ENCODE assay signal across 8 mouse cellular contexts in the genomic region with DNA sequence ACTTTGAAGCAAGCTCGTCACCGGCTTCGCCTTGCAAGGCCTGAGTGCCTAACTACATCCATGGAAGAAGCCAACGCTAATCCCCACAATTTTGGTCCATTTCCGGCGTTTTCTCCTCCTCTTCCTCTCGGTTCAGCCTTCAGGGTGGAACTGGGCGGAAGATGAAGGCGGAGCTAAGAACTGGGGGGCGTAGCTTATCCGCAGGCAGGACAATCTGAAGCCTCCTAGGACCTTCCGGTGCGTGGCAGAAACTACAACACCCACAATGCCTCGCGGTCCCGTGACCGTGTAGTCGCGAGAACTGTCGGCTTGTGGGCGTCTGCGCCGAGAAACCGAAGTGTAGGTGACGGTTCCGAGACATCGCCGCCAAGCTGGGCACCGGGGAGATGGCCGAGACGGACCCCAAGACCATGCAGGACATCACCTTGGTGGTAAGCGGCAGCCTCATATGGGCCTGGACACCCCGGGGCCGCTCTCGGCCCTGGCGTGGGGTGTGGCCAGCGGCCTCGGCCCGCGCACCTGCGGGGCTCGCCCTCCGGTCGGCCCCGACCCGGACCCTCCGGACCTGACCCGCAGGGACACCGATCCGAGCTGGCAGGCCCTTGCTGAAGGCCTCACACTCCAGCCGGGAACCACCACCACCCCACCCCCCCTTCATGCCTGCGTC. TPM values are rescaled to one million over a fixed set of nuclear protein-coding genes. Genes with fewer than 3 reads are reported as not detected.
A peak's percentile ranks its signal among the peaks of the same experiment; 100 is the strongest.
DNase-seq lines count a peak whose midpoint lies in the region; ATAC-seq and TF ChIP-seq lines count a peak whose summit lies in the region.

A gene (plus strand): TSS at position 299 of the 667 bp plus-strand sequence.

- H3K27me3 ChIP-seq in forebrain, embryonic 10.5 days (ENCODE audit: poor library complexity, severe bottlenecking): peaks cover 10% of the 10 kb centered on the region; the same call in 1 of the 2 replicates
- no peaks in the 10 kb centered on the region for H3K27me3 ChIP-seq in heart, embryonic 15.5 days
- no peaks in the 10 kb centered on the region for H3K27me3 ChIP-seq in liver, embryonic 14.5 days (ENCODE audit: control insufficient read depth, insufficient read depth, low read length)
- no peaks in the 10 kb centered on the region for H3K27me3 ChIP-seq in neural tube, embryonic 11.5 days (ENCODE audit: control insufficient read depth, insufficient read depth, low read length)
- H3K27me3 ChIP-seq in stomach, postnatal 0 days (ENCODE audit: control insufficient read depth, insufficient read depth, low read length): no peaks in the 10 kb centered on the region

- H3K4me1 ChIP-seq in forebrain, embryonic 10.5 days: peaks cover 13% of the 10 kb centered on the region
- H3K4me1 ChIP-seq in heart, embryonic 15.5 days (replicated peaks): peaks cover 7% of the 10 kb centered on the region
- H3K4me1 ChIP-seq in liver, embryonic 14.5 days (replicated peaks; ENCODE audit: control insufficient read depth in 2 of 2, insufficient read depth in 2 of 2, low read length in 1 of 2): peaks cover 2 to 8% of the 10 kb centered on the region in 2 experiments; a peak in 2 of 4 replicates
- H3K4me1 ChIP-seq in neural tube, embryonic 11.5 days (ENCODE audit: control insufficient read depth, insufficient read depth, low read length): peaks cover 4% of the 10 kb centered on the region
- peaks cover 3% of the 10 kb centered on the region; the same call in 1 of the 2 replicates for H3K4me1 ChIP-seq in stomach, postnatal 0 days (replicated peaks; ENCODE audit: control insufficient read depth, insufficient read depth)

- peak within 1 kb of the TSS; percentile 96 for H3K9ac ChIP-seq in heart, embryonic 15.5 days
- peak within 1 kb of the TSS; percentile 95 for H3K9ac ChIP-seq in liver, embryonic 14.5 days (replicated peaks)
- H3K9ac ChIP-seq in neural tube, embryonic 11.5 days (ENCODE audit: low read length): peak within 1 kb of the TSS; percentile 86
- peak within 1 kb of the TSS; percentile 95 for H3K9ac ChIP-seq in stomach, postnatal 0 days (ENCODE audit: low read length)

- H3K4me2 ChIP-seq in heart, embryonic 15.5 days: peak within 1 kb of the TSS; percentile 72
- H3K4me2 ChIP-seq in liver, embryonic 14.5 days (ENCODE audit: low read depth): peak within 1 kb of the TSS; percentile 85
- H3K4me2 ChIP-seq in neural tube, embryonic 11.5 days (ENCODE audit: low read depth): peak within 1 kb of the TSS; percentile 47
- peak within 1 kb of the TSS; percentile 86 for H3K4me2 ChIP-seq in stomach, postnatal 0 days (replicated peaks; ENCODE audit: low read depth)

- no peak for TF ChIP-seq CTCF in liver, embryonic 14.5 days (IDR thresholded peaks at IDR 0.05; ENCODE audit: low read depth)
- no peak for TF ChIP-seq CTCF in stomach, postnatal 0 days (IDR thresholded peaks at IDR 0.05; ENCODE audit: low read depth)

- ATAC-seq in heart, embryonic 15.5 days (replicated peaks; ENCODE audit: insufficient number of reproducible peaks, insufficient read depth, low FRiP score, low read depth): peak; percentile 97
- ATAC-seq in liver, embryonic 14.5 days (ENCODE audit: insufficient read depth): peak; percentile 97
- peak; percentile 98 for ATAC-seq in neural tube, embryonic 11.5 days (ENCODE audit: insufficient read depth, low FRiP score, low TSS enrichment)
- peak; percentile 99 for ATAC-seq in stomach, postnatal 0 days (ENCODE audit: low FRiP score, low TSS enrichment)

- H3K27ac ChIP-seq in forebrain, embryonic 10.5 days: peak within 1 kb of the TSS; percentile 88
- peak within 1 kb of the TSS; percentile 51 for H3K27ac ChIP-seq in heart, embryonic 15.5 days
- peak within 1 kb of the TSS; percentile 0; the same call in 1 of the 2 replicates for H3K27ac ChIP-seq in liver, embryonic 14.5 days
- H3K27ac ChIP-seq in neural tube, embryonic 11.5 days (ENCODE audit: low read depth, low read length): no peak within 1 kb of the TSS
- peak within 1 kb of the TSS; percentile 69; the same call in 1 of the 2 replicates for H3K27ac ChIP-seq in stomach, postnatal 0 days (replicated peaks)

- H3K4me3 ChIP-seq in forebrain, embryonic 10.5 days: peak within 1 kb of the TSS; percentile 99
- peak within 1 kb of the TSS; percentile 89 for H3K4me3 ChIP-seq in heart, embryonic 15.5 days
- H3K4me3 ChIP-seq in liver, embryonic 14.5 days (ENCODE audit: insufficient read depth in 1 of 2, low read depth in 2 of 2, low read length in 2 of 2): peak within 1 kb of the TSS; percentile 94 to 99
- peak within 1 kb of the TSS; percentile 83 for H3K4me3 ChIP-seq in neural tube, embryonic 11.5 days (ENCODE audit: low read depth, low read length)
- H3K4me3 ChIP-seq in stomach, postnatal 0 days (ENCODE audit: low read depth, low read length): peak within 1 kb of the TSS; percentile 99

- WGBS in forebrain, embryonic 10.5 days: 2% methylated on average over 52 of the region's 52 CpGs
- WGBS in heart, embryonic 15.5 days: 2% methylated on average over 52 of the region's 52 CpGs
- WGBS in liver, embryonic 14.5 days (ENCODE audit: insufficient replicate concordance): 4% methylated on average over 52 of the region's 52 CpGs
- 3% methylated on average over 41 of the region's 52 CpGs for WGBS in neural tube, embryonic 11.5 days
- WGBS in stomach, postnatal 0 days: 2% methylated on average over 42 of the region's 52 CpGs

- TF ChIP-seq EP300 in liver, embryonic 14.5 days (IDR thresholded peaks at IDR 0.05; ENCODE audit: low read depth): no peak
- no peak for TF ChIP-seq EP300 in stomach, postnatal 0 days (optimal IDR thresholded peaks at IDR 0.05)

- peaks cover 38% of the 10 kb centered on the region for H3K36me3 ChIP-seq in forebrain, embryonic 10.5 days (replicated peaks)
- H3K36me3 ChIP-seq in heart, embryonic 15.5 days: peaks cover 31% of the 10 kb centered on the region
- H3K36me3 ChIP-seq in liver, embryonic 14.5 days (replicated peaks; ENCODE audit: control insufficient read depth, insufficient read depth, low read depth): peaks cover 14% of the 10 kb centered on the region
- H3K36me3 ChIP-seq in neural tube, embryonic 11.5 days (ENCODE audit: control insufficient read depth, insufficient read depth, low read length): peaks cover 8% of the 10 kb centered on the region; the same call in 1 of the 2 replicates
- H3K36me3 ChIP-seq in stomach, postnatal 0 days (ENCODE audit: control insufficient read depth, insufficient read depth, low read length): peaks cover 14% of the 10 kb centered on the region

- peaks cover 4% of the 10 kb centered on the region; the same call in 1 of the 2 replicates for H3K9me3 ChIP-seq in forebrain, embryonic 10.5 days
- H3K9me3 ChIP-seq in heart, embryonic 15.5 days (replicated peaks): no peaks in the 10 kb centered on the region
- H3K9me3 ChIP-seq in liver, embryonic 14.5 days (ENCODE audit: control insufficient read depth, low read length): no peaks in the 10 kb centered on the region; the same call in 1 of the 2 replicates
- H3K9me3 ChIP-seq in neural tube, embryonic 11.5 days (ENCODE audit: control insufficient read depth, low read length): 0 out of 2 replicates have a peak, but pooled peaks cover 4% of the 10 kb centered on the region
- no peaks in the 10 kb centered on the region for H3K9me3 ChIP-seq in stomach, postnatal 0 days (ENCODE audit: control insufficient read depth, low read length)

- DNase-seq in CD8-positive naive resting alpha-beta T cell, adult 2 months (ENCODE audit: low read depth in 2 of 2, low spot score in 2 of 2): peak; percentile 88 to 97
- DNase-seq in c-Kit-positive CD71-negative TER-119-negative erythroid progenitor cells, embryonic 14.5 days (ENCODE audit: low read depth): peak; percentile 92
- peak; percentile 96 for DNase-seq in forebrain, embryonic 10.5 days (ENCODE audit: extremely low spot score, low spot score)
- peak; percentile 98 for DNase-seq in kidney, postnatal 25 days
- DNase-seq in liver, embryonic 14.5 days (ENCODE audit: low read depth in 3 of 3, low spot score in 3 of 3): peak; percentile 88 to 93 (median 92)
- DNase-seq in neural tube, embryonic 11.5 days (ENCODE audit: low spot score): peak; percentile 98
- peak; percentile 97 for DNase-seq in stomach, postnatal 0 days (ENCODE audit: low spot score)

RNA-seq across cellular contexts. Expression of the gene that starts here (rescaled TPM):
- 246 and 255 TPM in 2 replicates for polyA plus RNA-seq in forebrain, embryonic 10.5 days (2016; fragmentation: Nextera tagmentation; extraction: Ambion mirVana)
- polyA plus RNA-seq in heart, embryonic 15.5 days (2015; fragmentation: Nextera tagmentation; extraction: Ambion mirVana): 286 and 306 TPM in 2 replicates
- 29.8 and 54.1 TPM in 2 replicates for polyA plus RNA-seq in liver, embryonic 14.5 days (2012; rRNA removed)
- 78.0 and 79.4 TPM in 2 replicates for polyA plus RNA-seq in liver, embryonic 14.5 days (2014; fragmentation: Nextera tagmentation; extraction: Ambion mirVana)
- 355 and 357 TPM in 2 replicates for polyA plus RNA-seq in neural tube, embryonic 11.5 days (2014; fragmentation: Nextera tagmentation; extraction: Ambion mirVana)
- 245 and 246 TPM in 2 replicates for polyA plus RNA-seq in stomach, postnatal 0 days (2015; fragmentation: Nextera tagmentation; extraction: Ambion mirVana)
